Mouse (Mus musculus): ENCODE measurements around the gene Mdga1.
"Not testable (repeated sequence)": the region's sequence is repeated elsewhere in the genome, so short reads cannot be mapped to it uniquely, and the experiment has no call there.

Gene Mdga1

DNA sequence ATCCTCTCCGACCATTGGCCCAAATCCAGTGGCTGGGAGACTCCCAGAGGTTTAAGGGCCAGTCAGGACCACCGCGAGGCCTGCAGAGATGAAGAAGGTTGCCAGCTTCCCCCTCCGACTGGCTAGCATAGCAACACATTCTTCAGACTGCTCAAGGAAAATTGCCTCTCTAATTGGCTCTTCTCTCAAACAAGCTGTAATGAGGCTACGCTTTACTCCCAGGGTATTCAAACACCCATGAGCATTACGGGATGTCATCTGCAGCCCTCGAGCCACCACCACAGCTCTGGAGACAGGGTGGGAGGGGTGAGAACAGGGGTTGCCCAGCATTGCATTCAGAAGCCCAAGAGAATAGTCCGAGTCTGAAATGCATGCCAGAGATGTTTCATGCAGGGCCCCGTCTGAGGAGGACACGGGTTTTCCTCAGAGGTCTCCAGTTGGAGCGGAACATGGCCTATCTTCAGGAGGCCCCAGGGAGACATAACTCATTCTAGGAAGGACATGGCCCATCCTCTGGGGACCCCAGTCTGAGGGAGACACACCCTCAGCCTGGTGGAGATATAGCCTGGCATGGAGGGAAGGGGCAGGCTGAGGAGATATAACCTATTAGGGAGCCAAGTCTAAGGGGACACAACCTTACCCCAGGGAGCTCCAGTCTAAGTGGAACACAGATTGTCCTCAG is 151.5 kb downstream of the Mdga1 start:
- no peak for DNase-seq (ENCODE audit: extremely low read depth, insufficient read length, low spot score)

GRCm38 (mm10) chr17:29814758-29815157 is 155.1 kb downstream of the Mdga1 start:
- DNase-seq (ENCODE audit: extremely low read depth, insufficient read length, low spot score), result no peak

GRCm38 (mm10) chr17:29813328-29813727 is 156.6 kb downstream of the Mdga1 start:
- DNase-seq (ENCODE audit: extremely low read depth, insufficient read length, low spot score), result no peak

DNA sequence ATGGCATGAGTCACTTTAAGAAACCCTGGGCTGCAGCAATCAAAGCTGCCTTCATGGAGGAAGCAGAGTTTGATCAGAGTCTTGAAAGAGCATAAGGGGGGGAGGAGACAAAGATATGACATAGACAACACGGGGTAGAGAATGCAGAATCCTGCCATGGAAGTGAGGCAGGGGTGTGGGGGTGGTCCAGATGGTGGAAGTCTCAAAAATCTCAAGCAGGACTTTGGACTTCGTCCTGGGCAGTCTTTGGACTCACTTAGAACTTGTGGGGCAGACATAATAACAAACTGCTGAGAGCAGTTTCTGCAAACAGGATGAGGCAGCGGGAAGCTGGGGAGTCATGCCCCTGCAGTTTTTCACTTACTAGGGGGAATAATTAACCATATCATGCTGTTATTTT is 166.3 kb downstream of the Mdga1 start:
- DNase-seq (ENCODE audit: extremely low read depth, insufficient read length, low spot score), result no peak

- DNase-seq (ENCODE audit: extremely low read depth, insufficient read length, low spot score), result peak; percentile 29
These were observed 168.5 kb downstream of the Mdga1 start for GRCm38 (mm10) chr17:29801358-29801757.

- no peak for DNase-seq (ENCODE audit: extremely low read depth, insufficient read length, low spot score)
These were observed 169.8 kb downstream of the Mdga1 start for GRCm38 (mm10) chr17:29800096-29800455.

GRCm38 (mm10) chr17:29799398-29800095 is 170.3 kb downstream of the Mdga1 start:
- no peak for DNase-seq (ENCODE audit: extremely low read depth, insufficient read length, low spot score)

DNA sequence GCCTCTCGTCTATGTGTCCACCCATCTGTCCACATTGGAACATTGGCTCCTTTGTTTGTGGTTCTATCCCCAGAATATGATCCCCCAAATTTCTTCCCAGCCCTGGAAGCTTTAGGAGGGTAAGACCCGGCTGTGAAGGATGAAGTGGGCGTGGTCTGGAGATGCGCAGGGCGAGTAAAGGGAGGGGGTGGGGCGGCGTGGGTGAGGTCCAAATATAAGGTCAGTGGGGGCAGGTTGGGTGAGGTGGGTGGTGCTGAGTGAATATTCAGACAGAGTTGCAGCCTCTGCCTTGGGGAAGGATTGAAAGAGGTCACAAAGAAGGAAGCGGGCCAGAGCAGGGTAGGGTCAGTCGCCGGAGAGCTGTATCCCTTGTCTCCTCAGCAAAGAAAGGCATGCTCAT is 171.7 kb downstream of the Mdga1 start:
- DNase-seq (ENCODE audit: extremely low read depth, insufficient read length, low spot score), result no peak

GRCm38 (mm10) chr17:29796787-29797186 is 173.1 kb downstream of the Mdga1 start:
- DNase-seq (ENCODE audit: extremely low read depth, insufficient read length, low spot score), result no peak

- DNase-seq (ENCODE audit: extremely low read depth, insufficient read length, low spot score), result no peak
These were observed 173.8 kb downstream of the Mdga1 start for GRCm38 (mm10) chr17:29796086-29796485.

- no peak for DNase-seq (ENCODE audit: extremely low read depth, insufficient read length, low spot score)
These were observed 174.7 kb downstream of the Mdga1 start for GRCm38 (mm10) chr17:29795050-29795770.

GRCm38 (mm10) chr17:29791531-29792050 is 178.3 kb downstream of the Mdga1 start:
- DNase-seq (ENCODE audit: extremely low read depth, insufficient read length, low spot score), result no peak

DNA sequence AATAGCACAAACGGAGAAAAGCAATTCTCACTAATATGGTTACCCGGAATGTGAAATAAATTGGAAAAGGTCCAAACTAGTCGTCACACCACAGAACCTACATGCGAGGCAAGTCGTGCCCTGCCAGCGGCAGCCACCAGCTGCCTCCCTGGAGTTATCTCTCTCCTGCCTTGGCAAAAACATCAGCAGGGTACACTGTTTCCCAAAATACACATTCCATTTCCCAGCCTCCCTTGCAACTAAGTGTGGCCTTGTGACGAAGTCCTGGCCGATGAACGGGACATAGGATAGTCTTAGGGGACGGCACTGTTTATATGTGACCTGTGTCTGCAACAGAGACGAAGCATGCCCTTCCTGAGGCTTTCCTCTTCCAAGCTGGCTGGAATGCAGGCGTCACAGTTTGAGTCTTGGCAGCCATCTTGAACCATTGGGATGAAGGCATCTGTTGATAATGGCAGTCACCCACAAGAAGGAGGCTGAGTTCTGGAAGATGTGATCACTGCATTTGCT is 179.6 kb downstream of the Mdga1 start:
- DNase-seq (ENCODE audit: extremely low read depth, insufficient read length, low spot score), result no peak

DNA sequence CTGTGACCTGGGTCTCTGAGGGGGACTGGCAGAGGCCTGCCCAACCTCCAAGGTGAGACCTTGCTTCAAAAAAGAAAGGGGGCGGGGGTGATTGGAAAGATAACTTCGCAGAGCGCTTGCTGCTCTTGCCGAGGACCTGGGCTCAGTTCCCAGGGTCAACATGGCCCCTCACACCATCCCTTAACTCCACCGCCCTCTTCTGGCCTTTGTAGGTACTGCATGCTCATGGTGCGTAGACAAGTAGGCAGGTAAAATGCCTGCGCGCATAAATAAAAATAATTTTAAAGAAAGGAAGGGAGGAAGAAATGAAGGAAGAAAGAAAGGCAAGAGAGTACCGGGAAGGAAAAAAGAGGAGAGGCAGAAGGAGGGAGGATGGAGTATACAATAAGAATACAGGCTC is 180.2 kb downstream of the Mdga1 start:
- DNase-seq (ENCODE audit: extremely low read depth, insufficient read length, low spot score), result no peak

DNA sequence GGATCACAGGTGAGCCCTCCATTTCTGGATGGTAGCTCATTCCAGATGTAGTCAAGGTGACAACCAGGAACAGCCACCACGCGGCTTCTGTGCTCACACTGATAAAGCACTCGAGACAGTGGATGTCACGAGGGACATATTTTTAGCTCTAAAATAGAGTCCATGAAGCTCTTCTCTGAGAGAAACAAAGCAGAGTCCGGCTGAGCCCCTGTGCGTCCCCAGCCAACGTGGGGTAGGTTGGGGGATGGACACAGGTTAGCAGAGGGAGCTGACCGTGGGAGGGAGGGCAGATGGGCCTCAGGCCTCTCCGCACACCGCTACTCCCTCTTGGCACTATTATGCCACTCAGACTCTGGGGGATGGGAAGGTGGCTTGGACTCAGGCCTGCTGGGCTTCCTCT is 181.3 kb downstream of the Mdga1 start:
- no peak for DNase-seq (ENCODE audit: extremely low read depth, insufficient read length, low spot score)

DNA sequence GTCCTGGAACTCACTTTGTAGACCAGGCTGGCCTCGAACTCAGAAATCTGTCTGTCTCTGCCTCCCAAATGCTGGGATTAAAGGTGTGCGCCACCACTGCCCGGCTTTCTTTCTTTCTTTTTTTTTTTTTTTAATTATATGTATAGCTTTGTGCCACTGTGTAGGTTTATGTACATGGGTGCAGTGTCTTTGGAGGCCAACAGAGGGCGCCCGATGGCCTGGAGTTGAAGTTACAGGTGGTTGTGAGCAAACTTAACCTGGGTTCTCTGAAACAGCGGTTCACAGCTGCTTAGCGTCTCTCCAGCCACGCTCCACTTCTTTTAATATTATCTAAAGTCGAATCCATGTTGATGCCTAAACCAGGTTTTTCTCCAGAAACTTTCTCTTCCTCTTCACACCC is 185.1 kb downstream of the Mdga1 start:
- DNase-seq (ENCODE audit: extremely low read depth, insufficient read length, low spot score), result no peak

DNA sequence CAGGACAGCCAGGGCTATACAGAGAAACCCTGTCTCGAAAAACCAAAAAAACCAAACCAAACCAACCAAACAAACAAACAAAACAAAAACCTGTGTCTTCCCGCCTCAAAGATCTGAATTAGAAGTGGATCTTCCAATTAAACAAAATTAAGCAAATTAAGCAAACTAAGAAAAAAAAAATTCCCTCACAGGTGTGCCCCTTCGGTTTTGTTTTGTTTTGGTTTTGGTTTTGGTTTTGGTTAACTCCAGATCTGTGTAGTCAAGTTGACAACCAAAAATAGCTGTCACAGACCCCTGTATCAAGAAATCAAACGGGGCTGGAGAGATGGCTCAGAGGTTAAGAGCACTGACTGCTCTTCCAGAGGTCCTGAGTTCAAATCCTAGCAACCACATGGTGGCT is 188.4 kb downstream of the Mdga1 start:
- not testable (repeated sequence) for DNase-seq (ENCODE audit: extremely low read depth, insufficient read length, low spot score)

DNA sequence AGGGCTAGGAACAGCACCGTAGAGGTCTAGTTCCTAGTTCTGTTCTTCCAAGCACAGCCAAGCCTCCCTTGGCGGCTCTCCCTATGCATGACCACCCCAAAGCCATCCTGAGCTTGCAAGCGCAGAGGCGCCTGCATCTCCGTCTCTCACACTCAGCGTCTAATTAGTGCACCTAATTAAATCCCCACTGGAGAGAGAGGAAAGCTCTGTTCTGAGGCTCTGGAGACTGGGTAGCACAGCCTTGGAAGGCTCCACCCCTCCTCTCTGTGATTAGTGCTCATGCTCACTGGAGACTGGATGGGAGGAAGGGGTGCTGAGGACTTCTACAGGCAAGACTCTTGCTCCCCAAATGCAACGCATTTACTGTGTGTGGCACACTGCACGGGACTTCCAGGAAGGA is 191.9 kb downstream of the Mdga1 start:
- no peak for DNase-seq (ENCODE audit: extremely low read depth, insufficient read length, low spot score)

Measured in 3134 (cell line).